Mouse (Mus musculus): ENCODE data around the gene Fam120a.

Fam120a gene

GRCm38 (mm10) chr13:48919756-48920415, 47.9 kb downstream of the Fam120a start:
- no peak for DNase-seq (ENCODE audit: extremely low read depth, low read depth)

GRCm38 (mm10) chr13:48917113-48917599, 50.7 kb downstream of the Fam120a start:
- DNase-seq (ENCODE audit: extremely low read depth, low read depth), result no peak

- DNase-seq (ENCODE audit: extremely low read depth, low read depth), result no peak
Observed at GRCm38 (mm10) chr13:48913680-48914079, 54.1 kb downstream of the Fam120a start.

- no peak for DNase-seq (ENCODE audit: extremely low read depth, low read depth)
Observed at GRCm38 (mm10) chr13:48913141-48913540, 54.7 kb downstream of the Fam120a start.

GRCm38 (mm10) chr13:48911426-48911825, 56.4 kb downstream of the Fam120a start:
- no peak for DNase-seq (ENCODE audit: extremely low read depth, low read depth)

GRCm38 (mm10) chr13:48905458-48905857, 62.4 kb downstream of the Fam120a start:
- no peak for DNase-seq (ENCODE audit: extremely low read depth, low read depth)

- DNase-seq (ENCODE audit: extremely low read depth, low read depth), result peak; percentile 55
Observed at GRCm38 (mm10) chr13:48895376-48895775, 72.4 kb downstream of the Fam120a start.

GRCm38 (mm10) chr13:48890260-48890960, 77.4 kb downstream of the Fam120a start:
- no peak for DNase-seq (ENCODE audit: extremely low read depth, low read depth)

GRCm38 (mm10) chr13:48878534-48878933, 89.3 kb downstream of the Fam120a start:
- DNase-seq (ENCODE audit: extremely low read depth, low read depth), result peak; percentile 95

- no peak for DNase-seq (ENCODE audit: extremely low read depth, low read depth)
Observed at GRCm38 (mm10) chr13:48877805-48878204, 90.0 kb downstream of the Fam120a start.

GRCm38 (mm10) chr13:48872726-48873125, 95.1 kb downstream of the Fam120a start:
- no peak for DNase-seq (ENCODE audit: extremely low read depth, low read depth)

GRCm38 (mm10) chr13:48871887-48872606, 95.8 kb downstream of the Fam120a start:
- DNase-seq (ENCODE audit: extremely low read depth, low read depth), result no peak

- DNase-seq (ENCODE audit: extremely low read depth, low read depth), result peak; percentile 33
Observed at GRCm38 (mm10) chr13:48870771-48871731, 96.8 kb downstream of the Fam120a start, which contains the start of gene Phf2. Gene Phf2, minus strand, starts transcription at chr13:48871119.

GRCm38 (mm10) chr13:48869950-48870770, 97.7 kb downstream of the Fam120a start:
- no peak for DNase-seq (ENCODE audit: extremely low read depth, low read depth)

GRCm38 (mm10) chr13:48869600-48869949, 98.2 kb downstream of the Fam120a start:
- peak; percentile 46 for DNase-seq (ENCODE audit: extremely low read depth, low read depth)

GRCm38 (mm10) chr13:48869088-48869487, 98.7 kb downstream of the Fam120a start:
- no peak for DNase-seq (ENCODE audit: extremely low read depth, low read depth)

GRCm38 (mm10) chr13:48864673-48865356, 103.0 kb downstream of the Fam120a start:
- no peak for DNase-seq (ENCODE audit: extremely low read depth, low read depth)

- no peak for DNase-seq (ENCODE audit: extremely low read depth, low read depth)
Observed at GRCm38 (mm10) chr13:48863556-48863955, 104.3 kb downstream of the Fam120a start.

GRCm38 (mm10) chr13:48861913-48862312, 105.9 kb downstream of the Fam120a start:
- DNase-seq (ENCODE audit: extremely low read depth, low read depth), result no peak

All from MEL-GATA-1-ER (cell line).